Mouse (Mus musculus): ENCODE data around the gene Mob4. TPM values are rescaled to one million over a fixed set of nuclear protein-coding genes. Genes with fewer than 3 reads are reported as not detected.

Mob4 gene
- polyA plus RNA-seq, 1 experiment from 2014 or later: 173 TPM

Other genes with a start within 250 kb of the Mob4 start
- gene Ankrd44, start 204.8 kb upstream of the Mob4 start, polyA plus RNA-seq (2014; fragmentation: Nextera tagmentation; extraction: Ambion mirVana): 18.9 and 24.4 TPM in 2 replicates
- 407 and 415 TPM in 2 replicates for gene Sf3b1, start 103.8 kb upstream of the Mob4 start, polyA plus RNA-seq (2014; fragmentation: Nextera tagmentation; extraction: Ambion mirVana)
- 39.5 and 44.1 TPM in 2 replicates for gene Coq10b, start 78.5 kb upstream of the Mob4 start, polyA plus RNA-seq (2014; fragmentation: Nextera tagmentation; extraction: Ambion mirVana)
- 257 and 283 TPM in 2 replicates for gene Hspe1, start 43.1 kb upstream of the Mob4 start, polyA plus RNA-seq (2014; fragmentation: Nextera tagmentation; extraction: Ambion mirVana)
- gene Hspd1, start 43.0 kb upstream of the Mob4 start, polyA plus RNA-seq (2014; fragmentation: Nextera tagmentation; extraction: Ambion mirVana): 240 and 246 TPM in 2 replicates
- 12.1 and 12.2 TPM in 2 replicates for gene Rftn2, start 95.6 kb downstream of the Mob4 start, polyA plus RNA-seq (2014; fragmentation: Nextera tagmentation; extraction: Ambion mirVana)
- gene Mars2, start 105.9 kb downstream of the Mob4 start, polyA plus RNA-seq (2014; fragmentation: Nextera tagmentation; extraction: Ambion mirVana): 3.0 and 4.5 TPM in 2 replicates
- 0.23 TPM in 1 of 2 replicates, not detected in the other for gene Boll, start 232.2 kb downstream of the Mob4 start, polyA plus RNA-seq (2014; fragmentation: Nextera tagmentation; extraction: Ambion mirVana)

Data from forebrain, embryonic 14.5 days (tissue).